Mouse (Mus musculus) megakaryocyte, embryonic 14.5 days (primary cell): ENCODE measurements around the gene Hira.
"Not testable (repeated sequence)": the region's sequence is repeated elsewhere in the genome, so short reads cannot be mapped to it uniquely, and the experiment has no call there.

Experiments used
- FLI1 ChIP-seq: IDR thresholded peaks from 2 replicates; pipeline ENCODE4 v1.6.1; 2012; ENCODE audit warnings: low read length, inconsistent platforms, mixed read lengths
- GATA1 ChIP-seq: IDR thresholded peaks from 3 replicates; pipeline ENCODE4 v1.6.1; 2012; ENCODE audit warnings: mixed read lengths, low read length, inconsistent platforms, borderline replicate concordance

DNA sequence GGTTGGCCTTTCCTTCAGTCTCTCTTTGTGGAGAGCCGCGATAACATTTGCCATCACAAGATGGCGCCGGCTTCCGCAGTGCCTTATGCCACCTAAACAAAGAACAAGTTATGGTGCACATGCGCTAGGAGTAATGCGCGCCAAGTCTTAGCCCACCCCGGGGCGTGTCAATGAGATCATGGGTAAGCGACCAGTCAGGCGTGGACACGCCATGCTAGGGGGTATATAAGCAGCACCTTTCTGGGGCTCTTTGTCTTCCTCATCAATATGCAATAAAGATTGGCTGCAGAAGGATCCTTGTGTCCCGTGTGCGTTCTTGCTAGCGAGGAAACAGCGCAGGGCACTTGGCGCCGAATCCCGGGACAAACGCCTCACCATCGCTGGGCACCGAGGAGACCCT lies 98.8 kb downstream of the Hira start:
- TF ChIP-seq GATA1, FLI1: not testable (repeated sequence)
